Mouse (Mus musculus): ENCODE results near the gene Fer. TPM values are rescaled to one million over a fixed set of nuclear protein-coding genes. Genes with fewer than 3 reads are reported as not detected.
"Not testable (repeated sequence)": the region's sequence is repeated elsewhere in the genome, so short reads cannot be mapped to it uniquely, and the experiment has no call there.

Gene Fer
- polyA plus RNA-seq, 1 experiment from 2014 or later = 25.4 TPM

- Histone ChIP-seq H3K4me1 (0 out of 2 replicates have a peak, but pooled peaks cover 7% of the 10 kb centered on the region), H3K9me3 (replicated peaks) (no peaks in the 10 kb centered on the region), H3K27ac (no peak overlapping the region), H3K27me3 (ENCODE audit: low read depth, poor library complexity, severe bottlenecking) (no peaks in the 10 kb centered on the region), H3K36me3 (no peaks in the 10 kb centered on the region), H3K4me3 (no peak overlapping the region)
- DNase-seq (ENCODE audit: low spot score) = no peak
- 71% methylated on average over 5 of the region's 5 CpGs for WGBS
Observed at GRCm38 (mm10) chr17:63844936-63845335, 17.9 kb upstream of the Fer start.

GRCm38 (mm10) chr17:63845766-63846165, 17.1 kb upstream of the Fer start:
- DNase-seq (ENCODE audit: low spot score); H3K36me3 ChIP-seq; H3K27me3 ChIP-seq (ENCODE audit: low read depth, poor library complexity, severe bottlenecking); H3K9me3 ChIP-seq (replicated peaks); H3K4me3 ChIP-seq; H3K27ac ChIP-seq; H3K4me1 ChIP-seq: not testable (repeated sequence)
- 95% methylated on average over 3 of the region's 3 CpGs for whole genome bisulfite sequencing

- Histone ChIP-seq H3K4me1 (0 out of 2 replicates have a peak, but pooled peaks cover 7% of the 10 kb centered on the region), H3K36me3 (no peaks in the 10 kb centered on the region), H3K4me3 (peak overlapping the region; percentile 76), H3K27ac (peak overlapping the region; percentile 96), H3K9me3 (replicated peaks) (no peaks in the 10 kb centered on the region), H3K27me3 (ENCODE audit: low read depth, poor library complexity, severe bottlenecking) (no peaks in the 10 kb centered on the region)
- 12% methylated on average over 6 of the region's 6 CpGs for WGBS
- no peak for DNase-seq (ENCODE audit: low spot score)
Observed at GRCm38 (mm10) chr17:63849151-63849550, 13.7 kb upstream of the Fer start.

- Histone ChIP-seq H3K4me1 (0 out of 2 replicates have a peak, but pooled peaks cover 7% of the 10 kb centered on the region), H3K9me3 (replicated peaks) (no peaks in the 10 kb centered on the region), H3K36me3 (no peaks in the 10 kb centered on the region), H3K27ac (peak overlapping the region; percentile 96), H3K27me3 (ENCODE audit: low read depth, poor library complexity, severe bottlenecking) (no peaks in the 10 kb centered on the region), H3K4me3 (peak overlapping the region; percentile 76)
- 0% methylated on average over 22 of the region's 22 CpGs for WGBS
- peak; percentile 88 for DNase-seq (ENCODE audit: low spot score)
Observed at GRCm38 (mm10) chr17:63849566-63849965, 13.3 kb upstream of the Fer start.

GRCm38 (mm10) chr17:63850016-63850415, 12.8 kb upstream of the Fer start:
- DNase-seq (ENCODE audit: low spot score) = no peak
- Histone ChIP-seq H3K9me3 (replicated peaks) (no peaks in the 10 kb centered on the region), H3K4me3 (peak overlapping the region; percentile 76; the same call in 1 of the 2 replicates), H3K36me3 (no peaks in the 10 kb centered on the region), H3K4me1 (0 out of 2 replicates have a peak, but pooled peaks cover 7% of the 10 kb centered on the region), H3K27me3 (ENCODE audit: low read depth, poor library complexity, severe bottlenecking) (no peaks in the 10 kb centered on the region), H3K27ac (peak overlapping the region; percentile 96; the same call in 1 of the 2 replicates)
- 85% methylated on average over 9 of the region's 9 CpGs for WGBS

- no peaks in the 10 kb centered on the region for H3K4me1 ChIP-seq
- no peak for DNase-seq (ENCODE audit: low spot score)
- no peak overlapping the region for H3K27ac ChIP-seq
- no peak overlapping the region for H3K4me3 ChIP-seq
- H3K9me3 ChIP-seq (replicated peaks) = no peaks in the 10 kb centered on the region
- no peaks in the 10 kb centered on the region for H3K36me3 ChIP-seq
- 89% methylated on average over 7 of the region's 7 CpGs for WGBS
- H3K27me3 ChIP-seq (ENCODE audit: low read depth, poor library complexity, severe bottlenecking) = no peaks in the 10 kb centered on the region
Observed at GRCm38 (mm10) chr17:63857023-63857544, 5.8 kb upstream of the Fer start.

- Histone ChIP-seq H3K27me3 (ENCODE audit: low read depth, poor library complexity, severe bottlenecking) (no peaks in the 10 kb centered on the region), H3K9me3 (replicated peaks) (no peaks in the 10 kb centered on the region), H3K27ac (no peak overlapping the region), H3K36me3 (no peaks in the 10 kb centered on the region), H3K4me1 (peaks cover 9% of the 10 kb centered on the region), H3K4me3 (no peak overlapping the region)
- no peak for DNase-seq (ENCODE audit: low spot score)
- 83% methylated on average over 4 of the region's 4 CpGs for WGBS
Observed at GRCm38 (mm10) chr17:63860988-63861387, 1.9 kb upstream of the Fer start.

GRCm38 (mm10) chr17:63862399-63862798, 463 bp upstream of the Fer start:
- Histone ChIP-seq H3K36me3 (no peaks in the 10 kb centered on the region), H3K27ac (no peak overlapping the region), H3K4me1 (peaks cover 9% of the 10 kb centered on the region), H3K27me3 (ENCODE audit: low read depth, poor library complexity, severe bottlenecking) (no peaks in the 10 kb centered on the region), H3K4me3 (no peak overlapping the region), H3K9me3 (replicated peaks) (no peaks in the 10 kb centered on the region)
- no peak for DNase-seq (ENCODE audit: low spot score)
- 65% methylated on average over 3 of the region's 3 CpGs for whole genome bisulfite sequencing

- H3K4me1 ChIP-seq = peaks cover 9% of the 10 kb centered on the region
- peak within 1 kb of the TSS; percentile 94 for H3K4me3 ChIP-seq
- peak within 1 kb of the TSS; percentile 93 for H3K27ac ChIP-seq
- no peaks in the 10 kb centered on the region for H3K27me3 ChIP-seq (ENCODE audit: low read depth, poor library complexity, severe bottlenecking)
- DNase-seq (ENCODE audit: low spot score) = peak; percentile 97
- under 1% methylated on average over 55 of the region's 55 CpGs for WGBS
- no peaks in the 10 kb centered on the region for H3K9me3 ChIP-seq (replicated peaks)
- H3K36me3 ChIP-seq = no peaks in the 10 kb centered on the region
Observed at GRCm38 (mm10) chr17:63863647-63864149, 836 bp downstream of the Fer start, which contains the start of gene A930002H24Rik. TSS of gene A930002H24Rik (minus strand) at chr17:63863791.

- no peaks in the 10 kb centered on the region for H3K27me3 ChIP-seq (ENCODE audit: low read depth, poor library complexity, severe bottlenecking)
- H3K4me3 ChIP-seq = peak overlapping the region; percentile 94
- peak overlapping the region; percentile 93 for H3K27ac ChIP-seq
- H3K9me3 ChIP-seq (replicated peaks) = no peaks in the 10 kb centered on the region
- H3K4me1 ChIP-seq = peaks cover 9% of the 10 kb centered on the region
- DNase-seq (ENCODE audit: low spot score) = no peak
- WGBS = under 1% methylated on average over 40 of the region's 48 CpGs
- H3K36me3 ChIP-seq = no peaks in the 10 kb centered on the region
Observed at GRCm38 (mm10) chr17:63864171-63864571, 1.3 kb downstream of the Fer start.

GRCm38 (mm10) chr17:63871773-63872172, 8.9 kb downstream of the Fer start:
- WGBS = 94% methylated on average over 7 of the region's 7 CpGs
- Histone ChIP-seq H3K4me3 (no peak overlapping the region), H3K27ac (no peak overlapping the region), H3K9me3 (replicated peaks) (no peaks in the 10 kb centered on the region), H3K36me3 (no peaks in the 10 kb centered on the region), H3K4me1 (no peaks in the 10 kb centered on the region), H3K27me3 (ENCODE audit: low read depth, poor library complexity, severe bottlenecking) (no peaks in the 10 kb centered on the region)
- DNase-seq (ENCODE audit: low spot score) = no peak

- WGBS = 92% methylated on average over 4 of the region's 4 CpGs
- no peaks in the 10 kb centered on the region for H3K4me1 ChIP-seq
- no peaks in the 10 kb centered on the region for H3K27me3 ChIP-seq (ENCODE audit: low read depth, poor library complexity, severe bottlenecking)
- H3K27ac ChIP-seq = no peak overlapping the region
- H3K4me3 ChIP-seq = no peak overlapping the region
- no peaks in the 10 kb centered on the region for H3K9me3 ChIP-seq (replicated peaks)
- no peak for DNase-seq (ENCODE audit: low spot score)
- no peaks in the 10 kb centered on the region for H3K36me3 ChIP-seq
Observed at GRCm38 (mm10) chr17:63878889-63879288, 16.0 kb downstream of the Fer start.

- no peaks in the 10 kb centered on the region for H3K4me1 ChIP-seq
- no peaks in the 10 kb centered on the region for H3K27me3 ChIP-seq (ENCODE audit: low read depth, poor library complexity, severe bottlenecking)
- no peak overlapping the region for H3K27ac ChIP-seq
- H3K9me3 ChIP-seq (replicated peaks) = no peaks in the 10 kb centered on the region
- DNase-seq (ENCODE audit: low spot score) = no peak
- H3K36me3 ChIP-seq = no peaks in the 10 kb centered on the region
- H3K4me3 ChIP-seq = no peak overlapping the region
- WGBS = 92% methylated on average over 4 of the region's 4 CpGs
Observed at GRCm38 (mm10) chr17:63880009-63880408, 17.1 kb downstream of the Fer start.

GRCm38 (mm10) chr17:63886988-63887387, 24.1 kb downstream of the Fer start:
- H3K9me3 ChIP-seq (replicated peaks) = no peaks in the 10 kb centered on the region
- no peaks in the 10 kb centered on the region for H3K36me3 ChIP-seq
- H3K27ac ChIP-seq = no peak overlapping the region
- H3K4me1 ChIP-seq = no peaks in the 10 kb centered on the region
- no peaks in the 10 kb centered on the region for H3K27me3 ChIP-seq (ENCODE audit: low read depth, poor library complexity, severe bottlenecking)
- H3K4me3 ChIP-seq = no peak overlapping the region
- DNase-seq (ENCODE audit: low spot score) = no peak
- WGBS = 92% methylated on average over 2 of the region's 2 CpGs

Data from limb, embryonic 10.5 days (tissue).